Mouse (Mus musculus) midbrain, embryonic 11.5 days (tissue): ENCODE results near the gene Hlcs. TPM values are rescaled to one million over a fixed set of nuclear protein-coding genes. Genes with fewer than 3 reads are reported as not detected.

Experiments
- ATAC-seq: fragments of 200-750 bp; cut with Nextera tagmentation; 2 replicates; pipeline ENCODE4 v1.8.0; 2017; ENCODE audit warnings: moderate TSS enrichment, moderate library complexity; ENCODE audit not compliant: low FRiP score
- DNase-seq: peaks from one replicate; pipeline ENCODE4 v3.0.0; 2015; ENCODE audit warnings: low spot score; ENCODE audit errors: missing footprints
- H3K27ac ChIP-seq: fragments of 300-500 bp; sonication (generic); 2 replicates; pipeline ENCODE4 v1.5.1; 2014; ENCODE audit warnings: low read depth, low read length
- H3K27me3 ChIP-seq: fragments of 300-500 bp; sonication (generic); 2 replicates; pipeline ENCODE4 v1.6.1; 2014; ENCODE audit warnings: mild to moderate bottlenecking, low read length, moderate library complexity, mixed read lengths; ENCODE audit not compliant: control insufficient read depth, insufficient read depth
- H3K36me3 ChIP-seq: fragments of 300-500 bp; sonication (generic); 2 replicates; pipeline ENCODE4 v1.6.1; 2014; ENCODE audit warnings: mild to moderate bottlenecking, low read length, moderate library complexity, mixed read lengths; ENCODE audit not compliant: control insufficient read depth, insufficient read depth
- H3K4me1 ChIP-seq: fragments of 300-500 bp; sonication (generic); 2 replicates; pipeline ENCODE4 v1.6.1; 2014; ENCODE audit warnings: low read length; ENCODE audit not compliant: control insufficient read depth, insufficient read depth
- H3K4me2 ChIP-seq: fragments of 300-500 bp; sonication (generic); 2 replicates; pipeline ENCODE4 v1.6.1; 2014; ENCODE audit warnings: mild to moderate bottlenecking, moderate library complexity
- H3K4me3 ChIP-seq: fragments of 300-500 bp; sonication (generic); 2 replicates; pipeline ENCODE4 v1.5.1; 2014; ENCODE audit warnings: low read depth, low read length
- H3K9ac ChIP-seq: fragments of 300-500 bp; sonication (generic); 2 replicates; pipeline ENCODE4 v1.6.1; 2014; ENCODE audit warnings: low read length
- H3K9me3 ChIP-seq: fragments of 300-500 bp; sonication (generic); 2 replicates; pipeline ENCODE4 v1.6.1; 2016; ENCODE audit warnings: low read length; ENCODE audit not compliant: control insufficient read depth
- WGBS: fragments of 180-500 bp; shearing (Covaris S2); extraction: QIAGEN DNeasy Blood & Tissue Kit; methylation state at CpG from one replicate; pipeline ENCODE4 v1.1.7; 2014; 5-methylcytosine and 5-hydroxymethylcytosine counted together
- polyA plus RNA-seq: library from polyadenylated mRNA; unstranded; fragments of >200 nt; fragmentation: Nextera tagmentation; extraction: Ambion mirVana; gene quantifications from 2 replicates; pipeline ENCODE4 v1.2.1, GENCODE M21; 2014

Hlcs gene
- polyA plus RNA-seq, 1 experiment from 2014 or later: 8.1 TPM

GRCm38 (mm10) chr16:94210689-94211357 lies 102.5 kb downstream of the Hlcs start:
- Histone ChIP-seq H3K36me3 (no peaks in the 10 kb centered on the region), H3K4me1 (no peaks in the 10 kb centered on the region), H3K4me3 (no peak overlapping the region), H3K9me3 (no peaks in the 10 kb centered on the region), H3K4me2 (no peak overlapping the region), H3K27ac (no peak overlapping the region), H3K9ac (no peak overlapping the region), H3K27me3 (no peaks in the 10 kb centered on the region)
- 81% methylated on average over 15 of the region's 15 CpGs for WGBS
- ATAC-seq: no peak
- DNase-seq: no peak

DNA sequence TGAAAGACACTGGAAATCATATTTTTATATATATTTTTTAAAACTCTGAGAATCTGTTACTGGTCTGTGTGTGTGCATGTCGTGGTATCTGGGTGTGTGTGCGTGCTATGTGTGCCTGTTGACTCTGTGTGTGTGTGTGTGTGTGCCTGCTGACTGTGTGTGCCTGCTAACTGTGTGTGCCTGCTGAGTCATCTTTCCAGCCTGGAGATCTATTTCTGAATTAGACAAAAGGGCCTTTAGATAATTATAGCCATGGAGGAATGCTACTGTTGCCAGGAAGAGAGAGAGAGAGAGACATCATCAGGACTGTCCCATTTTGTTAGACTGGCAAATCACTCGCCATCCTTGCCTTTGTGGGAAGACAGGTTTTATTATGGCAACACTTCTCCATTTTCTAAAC lies 103.7 kb downstream of the Hlcs start:
- Histone ChIP-seq H3K27me3 (no peaks in the 10 kb centered on the region), H3K9me3 (no peaks in the 10 kb centered on the region), H3K4me2 (no peak overlapping the region), H3K27ac (no peak overlapping the region), H3K9ac (no peak overlapping the region), H3K4me1 (no peaks in the 10 kb centered on the region), H3K36me3 (no peaks in the 10 kb centered on the region), H3K4me3 (no peak overlapping the region)
- DNase-seq (no peak), ATAC-seq (no peak)
- 92% methylated on average over 3 of the region's 3 CpGs for WGBS

DNA sequence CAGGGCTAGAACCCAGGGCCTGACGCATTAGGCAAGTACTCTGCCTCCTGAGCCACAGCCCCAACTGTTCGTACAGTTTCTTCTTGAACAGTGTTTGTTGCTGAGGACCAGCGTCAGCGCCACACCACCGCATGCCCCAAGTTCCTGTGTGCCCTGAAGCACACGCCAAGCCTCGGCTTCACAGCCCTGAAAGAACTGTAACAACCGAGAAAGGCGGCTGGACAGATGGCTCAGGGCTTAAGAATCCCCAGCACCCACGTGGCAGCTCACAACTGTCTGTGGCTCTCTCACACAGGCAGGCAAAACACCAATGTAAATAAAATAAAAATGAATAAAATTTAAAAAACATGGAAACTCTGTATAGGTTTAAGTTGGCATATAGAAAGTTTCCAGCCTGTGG lies 104.5 kb downstream of the Hlcs start:
- WGBS: 87% methylated on average over 10 of the region's 10 CpGs
- Histone ChIP-seq H3K9ac (no peak overlapping the region), H3K4me2 (no peak overlapping the region), H3K9me3 (no peaks in the 10 kb centered on the region), H3K27me3 (no peaks in the 10 kb centered on the region), H3K4me1 (no peaks in the 10 kb centered on the region), H3K27ac (no peak overlapping the region), H3K4me3 (no peak overlapping the region), H3K36me3 (no peaks in the 10 kb centered on the region)
- ATAC-seq (no peak), DNase-seq (no peak)

DNA sequence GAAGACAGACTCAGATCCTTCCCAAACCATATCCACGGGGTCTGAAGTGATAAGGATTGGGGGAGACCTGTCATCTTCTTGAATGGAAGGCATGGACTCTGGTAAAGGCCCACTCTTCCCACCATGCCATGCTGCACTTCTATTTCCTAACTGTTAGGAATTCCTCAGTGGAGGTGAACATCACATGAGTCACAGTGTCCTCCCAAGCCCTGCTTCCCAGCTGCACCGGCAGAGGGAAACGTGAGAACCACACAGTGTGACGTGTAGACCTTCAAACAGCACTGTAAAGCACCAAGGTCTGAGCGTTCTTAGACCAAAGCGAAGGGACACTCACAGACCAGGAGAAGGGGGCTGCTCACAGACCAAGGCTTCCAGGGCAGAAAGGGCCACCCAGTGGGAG lies 105.2 kb downstream of the Hlcs start:
- Histone ChIP-seq H3K9me3 (no peaks in the 10 kb centered on the region), H3K4me3 (no peak overlapping the region), H3K9ac (no peak overlapping the region), H3K4me1 (no peaks in the 10 kb centered on the region), H3K27me3 (no peaks in the 10 kb centered on the region), H3K27ac (no peak overlapping the region), H3K36me3 (no peaks in the 10 kb centered on the region), H3K4me2 (no peak overlapping the region)
- no peak for DNase-seq
- no peak for ATAC-seq
- 92% methylated on average over 6 of the region's 6 CpGs for WGBS

GRCm38 (mm10) chr16:94205528-94206484 lies 107.6 kb downstream of the Hlcs start:
- WGBS: 85% methylated on average over 26 of the region's 26 CpGs
- ATAC-seq (no peak), DNase-seq (no peak)
- Histone ChIP-seq H3K36me3 (no peaks in the 10 kb centered on the region), H3K9ac (no peak overlapping the region), H3K9me3 (no peaks in the 10 kb centered on the region), H3K27me3 (no peaks in the 10 kb centered on the region), H3K4me2 (no peak overlapping the region), H3K4me1 (no peaks in the 10 kb centered on the region), H3K27ac (no peak overlapping the region), H3K4me3 (no peak overlapping the region)

DNA sequence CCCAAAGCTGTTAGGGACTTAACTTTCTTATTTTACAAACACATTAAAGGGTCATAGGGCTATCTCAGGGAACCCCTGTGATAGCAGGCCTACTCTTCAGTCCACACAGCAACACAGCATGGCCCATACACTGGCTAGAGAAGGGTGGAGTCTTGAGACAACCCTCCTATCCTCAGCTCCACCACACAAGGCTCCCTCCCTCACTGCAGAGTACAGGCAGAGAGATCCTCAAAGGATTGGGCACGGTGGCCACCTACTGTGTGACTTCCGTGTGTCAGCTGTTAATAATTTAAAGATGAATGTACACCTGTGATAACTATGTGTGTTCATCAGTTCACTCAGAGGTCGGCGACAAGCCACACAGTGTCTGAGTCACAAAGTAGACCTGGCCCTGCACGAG lies 112.0 kb downstream of the Hlcs start:
- H3K27ac ChIP-seq: no peak overlapping the region
- no peaks in the 10 kb centered on the region; the same call in 1 of the 2 replicates for H3K4me1 ChIP-seq
- H3K9ac ChIP-seq: no peak overlapping the region
- H3K4me2 ChIP-seq: no peak overlapping the region
- 62% methylated on average over 5 of the region's 5 CpGs for WGBS
- H3K4me3 ChIP-seq: no peak overlapping the region
- no peaks in the 10 kb centered on the region for H3K9me3 ChIP-seq
- no peaks in the 10 kb centered on the region for H3K36me3 ChIP-seq
- no peaks in the 10 kb centered on the region for H3K27me3 ChIP-seq
- ATAC-seq: no peak
- DNase-seq: no peak

GRCm38 (mm10) chr16:94195913-94196312 lies 117.5 kb downstream of the Hlcs start:
- H3K4me2 ChIP-seq: no peak overlapping the region
- no peaks in the 10 kb centered on the region for H3K36me3 ChIP-seq
- no peak for ATAC-seq
- H3K27ac ChIP-seq: no peak overlapping the region
- DNase-seq: no peak
- no peaks in the 10 kb centered on the region; the same call in 1 of the 2 replicates for H3K4me1 ChIP-seq
- no peak overlapping the region for H3K4me3 ChIP-seq
- no peaks in the 10 kb centered on the region for H3K27me3 ChIP-seq
- WGBS: 75% methylated on average over 5 of the region's 5 CpGs
- H3K9ac ChIP-seq: no peak overlapping the region
- no peaks in the 10 kb centered on the region for H3K9me3 ChIP-seq

DNA sequence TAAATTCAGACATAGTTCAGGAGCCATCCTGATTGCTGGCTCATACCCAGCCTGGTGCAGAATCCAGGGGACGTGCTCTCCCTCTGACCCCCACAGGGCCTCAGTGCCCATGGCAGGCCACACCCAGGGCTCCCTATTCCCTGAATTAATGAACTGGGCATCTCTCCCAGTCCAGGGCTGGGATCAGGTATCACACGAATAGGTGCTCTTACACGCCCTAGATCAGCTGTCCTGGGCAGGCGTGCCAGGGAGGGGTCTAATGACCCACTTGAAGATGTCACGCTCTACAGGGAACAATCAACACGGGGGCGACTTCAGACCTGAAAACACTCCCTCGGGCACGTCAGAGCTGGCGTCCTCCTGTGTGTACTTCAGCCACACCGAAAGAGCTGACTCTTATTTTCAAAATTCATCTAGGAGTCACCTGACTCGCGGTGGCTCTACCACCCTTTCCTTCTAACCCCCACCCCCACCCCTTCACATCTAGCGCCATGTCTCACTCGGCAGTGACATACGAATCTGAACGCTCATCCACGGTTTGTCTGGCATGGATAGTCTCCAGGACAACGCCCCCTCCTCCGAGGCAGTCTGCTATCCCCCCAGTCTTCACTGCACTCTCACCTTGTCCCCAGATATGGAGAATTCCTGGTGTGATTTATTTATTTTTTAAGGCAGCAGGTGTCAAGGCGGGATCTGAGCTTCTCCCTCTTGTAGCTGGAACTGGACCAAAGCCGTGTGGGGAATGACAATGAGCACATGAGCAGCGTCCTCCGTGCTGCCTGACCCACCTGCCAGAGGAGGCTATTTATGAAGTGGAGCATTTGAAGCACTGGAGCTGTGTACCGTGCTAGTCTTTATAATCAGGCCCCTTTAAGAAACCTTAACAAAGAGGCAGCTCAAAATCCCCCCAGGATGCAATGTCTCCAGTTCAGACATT lies 121.7 kb downstream of the Hlcs start:
- Histone ChIP-seq H3K4me1 (no peaks in the 10 kb centered on the region), H3K27me3 (no peaks in the 10 kb centered on the region; the same call in 1 of the 2 replicates), H3K4me3 (no peak overlapping the region), H3K9me3 (no peaks in the 10 kb centered on the region), H3K27ac (no peak overlapping the region), H3K4me2 (no peak overlapping the region), H3K9ac (no peak overlapping the region), H3K36me3 (no peaks in the 10 kb centered on the region)
- WGBS: 89% methylated on average over 25 of the region's 25 CpGs
- ATAC-seq (no peak), DNase-seq (no peak)
